Mouse (Mus musculus): ENCODE measurements at regions not wholly inside any gene's neighbourhood (a gene's known extent, or its start where the extent isn't known, plus 50 kb on each side); places are given as distances from the start of the nearest gene placed in this dataset.

DNA sequence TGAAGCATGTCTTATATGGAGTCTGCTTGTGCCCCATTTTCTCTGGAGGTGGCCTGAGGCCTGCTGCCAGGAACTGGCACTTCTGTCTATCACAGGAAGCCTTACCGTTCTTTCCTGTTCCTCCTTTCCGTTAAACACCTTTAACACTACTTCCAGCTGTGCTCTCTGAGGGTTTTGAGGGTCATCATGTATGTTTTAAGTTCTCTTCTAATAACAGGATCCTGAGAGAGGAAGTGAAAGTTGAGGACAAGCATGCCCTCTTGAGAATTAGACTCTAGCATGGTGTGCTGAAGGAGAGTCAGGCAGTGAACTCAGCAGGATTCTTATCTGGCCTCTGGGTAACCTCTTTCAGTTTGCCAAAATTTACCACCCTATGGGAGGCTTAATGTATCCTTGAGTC is 418.0 kb upstream of the 9430069I07Rik start:
- H3K4me3 ChIP-seq (replicated peaks; ENCODE audit: extremely low read depth, low read depth, low read length), result no peak overlapping the region
- no peak for DNase-seq
- TF ChIP-seq POLR2A (IDR thresholded peaks at IDR 0.05; ENCODE audit: borderline replicate concordance, extremely low read depth, low read depth, low read length), result no peak
- TF ChIP-seq CTCF (IDR thresholded peaks at IDR 0.05; ENCODE audit: insufficient read depth, low read length), result no peak
- H3K4me1 ChIP-seq (ENCODE audit: control insufficient read depth, insufficient read depth, low read length), result no peaks in the 10 kb centered on the region
- WGBS, result 41% methylated on average over 2 of the region's 2 CpGs

- WGBS, result 64% methylated on average over 2 of the region's 2 CpGs
- no peak overlapping the region for H3K4me3 ChIP-seq (replicated peaks; ENCODE audit: extremely low read depth, low read depth, low read length)
- no peak for DNase-seq
- TF ChIP-seq POLR2A (IDR thresholded peaks at IDR 0.05; ENCODE audit: borderline replicate concordance, extremely low read depth, low read depth, low read length) (no peak), CTCF (IDR thresholded peaks at IDR 0.05; ENCODE audit: insufficient read depth, low read length) (no peak)
- no peaks in the 10 kb centered on the region for H3K4me1 ChIP-seq (ENCODE audit: control insufficient read depth, insufficient read depth, low read length)
These were observed 394.1 kb upstream of the 9430069I07Rik start for GRCm38 (mm10) chr15:34751746-34752145.

DNA sequence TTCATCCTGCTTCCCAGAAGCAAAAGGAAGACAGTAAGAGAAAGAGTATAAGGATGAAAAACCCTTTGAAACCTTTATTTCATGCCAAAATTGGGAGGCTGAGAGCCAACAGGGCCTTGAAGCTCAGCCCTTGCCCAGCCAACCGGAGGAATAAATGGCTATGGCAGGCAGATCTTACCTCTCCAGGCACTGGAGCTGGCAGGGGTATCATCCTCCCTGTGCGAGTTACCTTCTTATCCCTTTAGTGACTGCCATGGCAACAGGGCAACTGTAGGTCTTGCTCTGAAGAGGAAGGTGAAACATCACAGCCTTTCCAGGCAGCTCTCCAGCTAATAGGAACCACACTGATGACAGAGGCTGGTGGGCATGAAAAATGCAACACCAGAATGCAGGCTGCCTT is 393.3 kb upstream of the 9430069I07Rik start:
- TF ChIP-seq CTCF (IDR thresholded peaks at IDR 0.05; ENCODE audit: insufficient read depth, low read length), result no peak
- Histone ChIP-seq H3K4me3 (replicated peaks; ENCODE audit: extremely low read depth, low read depth, low read length) (no peak overlapping the region), H3K4me1 (ENCODE audit: control insufficient read depth, insufficient read depth, low read length) (no peaks in the 10 kb centered on the region)
- 61% methylated on average over 2 of the region's 2 CpGs for WGBS
- no peak for DNase-seq

DNA sequence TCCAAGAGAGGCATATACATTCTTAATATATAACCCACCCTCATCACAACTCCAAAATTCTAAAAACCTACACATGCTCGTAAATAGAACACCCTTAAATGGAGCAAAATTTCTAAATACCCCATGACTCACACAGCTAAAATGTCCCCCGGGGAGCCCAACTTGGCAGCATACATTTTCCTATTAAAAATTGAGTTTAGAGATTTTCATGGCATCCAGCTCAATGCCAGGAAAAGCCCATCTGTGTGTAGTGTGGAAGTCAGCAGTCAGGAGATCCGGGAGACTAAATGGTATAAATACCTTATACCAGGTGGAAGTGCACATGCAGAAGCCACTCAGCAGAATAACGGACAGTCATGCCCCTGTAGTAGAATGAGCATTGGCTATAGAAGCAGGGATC is 389.4 kb upstream of the 9430069I07Rik start:
- TF ChIP-seq POLR2A (IDR thresholded peaks at IDR 0.05; ENCODE audit: borderline replicate concordance, extremely low read depth, low read depth, low read length) (no peak), CTCF (IDR thresholded peaks at IDR 0.05; ENCODE audit: insufficient read depth, low read length) (no peak)
- no peak overlapping the region for H3K4me3 ChIP-seq (replicated peaks; ENCODE audit: extremely low read depth, low read depth, low read length)
- H3K4me1 ChIP-seq (ENCODE audit: control insufficient read depth, insufficient read depth, low read length), result no peaks in the 10 kb centered on the region
- 63% methylated on average over 4 of the region's 4 CpGs for WGBS
- DNase-seq, result no peak

GRCm38 (mm10) chr15:34743130-34743782 is 385.6 kb upstream of the 9430069I07Rik start:
- Histone ChIP-seq H3K4me3 (replicated peaks; ENCODE audit: extremely low read depth, low read depth, low read length) (no peak overlapping the region), H3K4me1 (ENCODE audit: control insufficient read depth, insufficient read depth, low read length) (no peaks in the 10 kb centered on the region)
- TF ChIP-seq POLR2A (IDR thresholded peaks at IDR 0.05; ENCODE audit: borderline replicate concordance, extremely low read depth, low read depth, low read length), result no peak
- peak; percentile 91 for TF ChIP-seq CTCF (IDR thresholded peaks at IDR 0.05; ENCODE audit: insufficient read depth, low read length)
- 34% methylated on average over 15 of the region's 15 CpGs for whole genome bisulfite sequencing
- DNase-seq, result peak; percentile 37

DNA sequence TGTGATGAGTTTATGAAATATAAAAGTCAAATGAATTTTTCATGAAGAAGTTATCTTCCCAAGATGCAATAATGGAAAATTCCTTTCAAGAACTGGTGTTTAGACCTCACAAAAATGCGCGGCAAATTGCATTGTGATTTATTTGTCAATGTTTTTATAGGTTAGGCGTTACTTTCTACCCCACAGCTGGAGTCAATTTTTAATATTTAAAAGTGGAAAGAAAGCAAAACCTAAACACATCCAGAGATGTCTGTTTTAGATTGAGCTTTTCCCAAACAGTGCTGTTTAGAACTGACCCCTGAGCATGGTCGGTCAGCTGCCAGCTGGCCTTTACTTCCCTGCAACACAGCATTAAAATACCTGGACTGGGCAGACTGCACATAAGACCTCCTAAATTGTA is 383.8 kb upstream of the 9430069I07Rik start:
- no peak overlapping the region for H3K4me3 ChIP-seq (replicated peaks; ENCODE audit: extremely low read depth, low read depth, low read length)
- H3K4me1 ChIP-seq (ENCODE audit: control insufficient read depth, insufficient read depth, low read length), result no peaks in the 10 kb centered on the region
- TF ChIP-seq POLR2A (IDR thresholded peaks at IDR 0.05; ENCODE audit: borderline replicate concordance, extremely low read depth, low read depth, low read length) (no peak), CTCF (IDR thresholded peaks at IDR 0.05; ENCODE audit: insufficient read depth, low read length) (no peak)
- whole genome bisulfite sequencing, result 81% methylated on average over 4 of the region's 4 CpGs
- no peak for DNase-seq

Measured in lung, adult 2 months (tissue).